Mouse (Mus musculus) testis, postnatal 10 days (tissue): Measurements from ENCODE around the gene Tns4.

ENCODE experiments used
- DNase-seq: peaks from one replicate; pipeline ENCODE4 v3.0.0; 2021; ENCODE audit warnings: low spot score

The Tns4 gene

DNA sequence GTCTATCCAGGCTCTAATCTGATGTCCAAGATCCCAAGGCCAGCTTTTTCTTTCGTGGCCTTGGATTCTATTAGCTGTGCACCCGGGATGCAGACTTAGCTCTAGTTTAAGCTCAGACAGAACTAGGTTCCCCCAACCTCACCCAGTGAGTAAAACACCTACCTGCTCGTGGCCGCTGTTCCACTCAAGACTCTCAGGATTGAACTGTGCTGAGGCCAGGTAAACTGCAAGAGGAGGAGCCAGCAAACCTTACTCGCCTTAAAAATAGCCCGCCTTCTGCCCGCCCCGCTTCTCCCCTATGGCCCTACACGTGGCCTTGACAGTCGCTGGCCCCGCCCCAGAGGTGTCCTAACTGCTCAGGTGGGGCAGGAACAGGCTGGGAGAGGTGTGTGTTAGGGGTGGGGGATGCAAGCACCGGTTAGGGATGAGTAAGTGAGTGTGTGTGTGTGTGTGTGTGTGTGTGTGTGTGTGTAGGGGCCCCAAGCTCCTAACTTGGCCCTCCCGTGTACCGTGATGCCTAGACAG, at the start of gene Tns4:
Gene Tns4 (minus strand): TSS at position 230 of the 525 bp plus-strand sequence.
- no peak for DNase-seq

DNA sequence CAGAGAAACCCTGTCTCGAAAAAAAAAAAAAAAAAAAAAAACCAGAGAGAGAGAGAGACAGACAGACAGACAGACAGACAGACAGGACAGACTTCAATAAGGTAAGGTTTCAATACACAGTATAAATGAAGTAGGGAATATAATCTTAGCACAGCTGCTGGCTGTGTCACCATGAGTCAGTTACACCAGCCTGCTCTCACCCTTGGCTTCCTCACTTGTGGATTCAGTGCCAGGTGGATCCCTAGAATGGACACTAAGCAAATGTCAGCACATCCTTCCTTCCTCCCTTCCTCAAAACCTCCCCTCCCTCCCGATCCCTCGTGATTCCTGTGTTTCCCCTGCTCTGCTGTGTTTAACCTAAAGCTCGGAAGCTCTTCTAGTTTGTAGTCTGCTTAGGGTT, 48.3 kb upstream of the Tns4 start:
- no peak for DNase-seq

GRCm38 (mm10) chr11:99136961-99137360, 47.9 kb upstream of the Tns4 start:
- no peak for DNase-seq

- DNase-seq: no peak
These were observed 47.3 kb upstream of the Tns4 start for GRCm38 (mm10) chr11:99136361-99136760.

GRCm38 (mm10) chr11:99135047-99135440, 45.9 kb upstream of the Tns4 start:
- no peak for DNase-seq

DNA sequence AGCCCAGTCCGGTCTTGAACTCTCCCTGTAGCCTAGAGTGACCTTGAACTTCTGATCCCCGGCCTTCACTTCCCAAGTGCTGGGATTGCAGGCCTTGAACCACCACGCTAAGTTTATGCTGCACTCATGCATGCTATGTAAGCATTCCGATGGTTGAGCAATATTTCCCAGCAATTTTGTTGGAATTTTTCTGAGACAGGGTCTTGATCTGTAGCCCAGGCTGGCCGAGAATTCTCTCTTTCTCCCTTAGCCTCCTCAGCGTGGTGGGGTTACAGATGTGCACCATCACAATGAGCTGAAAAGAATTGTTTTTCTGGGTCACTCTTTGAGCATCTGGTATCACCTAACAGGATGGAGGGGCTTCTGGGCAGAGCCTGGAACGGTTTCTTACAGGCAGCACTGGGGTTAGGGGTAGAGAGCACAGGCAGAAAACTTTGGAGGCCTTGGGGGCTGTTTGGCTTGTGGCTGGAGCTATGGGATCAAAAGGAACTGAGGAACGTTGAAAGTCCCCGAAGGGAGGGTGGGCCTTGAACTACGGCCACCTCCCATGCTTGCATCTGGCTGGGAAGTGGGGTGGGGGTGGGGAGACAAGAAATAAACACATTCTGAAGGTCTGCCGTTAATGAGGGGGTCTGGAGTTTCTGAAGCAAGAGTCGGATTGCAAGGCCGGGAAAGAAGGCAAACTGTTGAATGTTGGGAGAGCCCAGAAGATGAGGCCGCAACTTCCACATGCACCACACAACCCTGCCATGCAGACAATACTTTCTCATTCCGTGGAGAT, 45.4 kb upstream of the Tns4 start:
- no peak for DNase-seq

GRCm38 (mm10) chr11:99133285-99133897, 44.3 kb upstream of the Tns4 start:
- no peak for DNase-seq

GRCm38 (mm10) chr11:99132091-99132730, 43.1 kb upstream of the Tns4 start:
- no peak for DNase-seq

DNA sequence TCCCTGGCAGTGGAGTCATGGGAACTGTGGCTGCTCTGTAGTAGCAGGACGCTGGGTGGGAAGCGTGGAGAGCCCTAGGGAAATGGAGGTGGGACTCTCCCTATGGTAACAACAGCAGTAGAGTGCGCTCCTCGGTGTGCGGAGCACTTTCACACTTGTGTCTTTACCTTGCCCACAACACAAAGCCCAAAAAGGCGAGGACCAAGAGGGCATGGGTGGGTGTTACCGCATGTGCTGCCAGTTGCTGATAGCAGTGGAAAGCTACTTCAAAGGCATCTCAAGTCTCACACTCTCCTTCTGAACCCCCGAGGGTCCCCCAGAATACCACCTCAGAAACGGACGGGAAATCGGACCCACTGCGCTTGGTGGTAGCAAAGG, 42.3 kb upstream of the Tns4 start:
- DNase-seq: no peak

DNA sequence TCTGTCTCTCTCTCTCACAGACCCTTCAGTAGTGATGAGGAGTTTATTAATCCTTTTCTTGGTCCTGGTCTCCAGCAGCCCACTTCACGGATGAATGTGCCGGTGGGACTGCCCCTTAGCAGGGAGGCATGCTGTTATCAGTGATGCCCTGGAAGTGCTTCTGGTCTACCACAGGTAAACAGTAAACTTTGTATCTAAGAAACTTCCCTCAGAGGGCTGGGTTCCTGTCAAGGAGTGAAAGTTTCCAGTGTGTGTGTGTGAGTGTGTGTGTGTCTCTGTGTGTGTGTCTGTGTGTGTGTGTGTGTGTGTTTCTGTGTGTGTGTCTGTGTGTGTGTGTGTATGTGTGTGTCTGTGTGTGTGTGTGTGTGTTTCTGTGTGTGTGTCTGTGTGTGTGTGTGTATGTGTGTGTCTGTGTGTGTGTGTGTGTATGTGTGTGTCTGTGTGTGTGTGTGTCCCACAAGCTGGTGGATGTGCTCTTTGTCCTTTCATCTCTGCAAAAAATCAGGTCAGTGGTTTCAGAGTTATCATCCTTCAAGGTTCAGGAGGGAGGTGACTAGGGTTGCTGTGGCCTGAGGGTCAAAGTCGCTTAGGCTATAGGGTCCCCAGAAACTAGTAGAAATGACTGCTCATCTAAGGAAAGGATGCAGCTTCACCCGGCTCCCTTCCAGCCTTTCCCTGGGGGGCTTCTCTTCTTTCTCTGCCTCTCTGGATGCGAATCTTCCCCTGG, 41.8 kb upstream of the Tns4 start:
- no peak for DNase-seq

DNA sequence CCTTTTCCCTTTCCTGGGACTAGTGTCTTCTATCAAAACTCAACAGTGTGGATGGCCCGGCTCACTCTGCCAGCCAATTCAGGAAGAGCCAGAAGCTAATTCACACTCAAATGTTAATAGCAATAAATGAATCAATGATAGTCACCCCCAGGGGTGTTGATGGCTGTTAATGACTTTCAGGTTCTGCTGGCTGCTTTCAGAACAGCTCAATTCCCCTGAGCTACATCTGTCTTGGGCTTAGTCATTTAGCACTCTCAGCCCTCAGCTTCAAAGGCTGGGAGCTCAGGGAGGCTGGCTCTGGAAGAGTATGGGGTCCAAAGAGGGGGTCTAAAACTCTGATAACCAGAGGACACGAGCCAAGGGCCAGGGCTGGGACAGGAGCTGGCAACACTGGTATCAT, 40.2 kb upstream of the Tns4 start:
- no peak for DNase-seq

GRCm38 (mm10) chr11:99127785-99128682, 38.9 kb upstream of the Tns4 start:
- DNase-seq: no peak

GRCm38 (mm10) chr11:99126482-99127253, 37.6 kb upstream of the Tns4 start:
- no peak for DNase-seq

GRCm38 (mm10) chr11:99124635-99125029, 35.5 kb upstream of the Tns4 start:
- no peak for DNase-seq

DNA sequence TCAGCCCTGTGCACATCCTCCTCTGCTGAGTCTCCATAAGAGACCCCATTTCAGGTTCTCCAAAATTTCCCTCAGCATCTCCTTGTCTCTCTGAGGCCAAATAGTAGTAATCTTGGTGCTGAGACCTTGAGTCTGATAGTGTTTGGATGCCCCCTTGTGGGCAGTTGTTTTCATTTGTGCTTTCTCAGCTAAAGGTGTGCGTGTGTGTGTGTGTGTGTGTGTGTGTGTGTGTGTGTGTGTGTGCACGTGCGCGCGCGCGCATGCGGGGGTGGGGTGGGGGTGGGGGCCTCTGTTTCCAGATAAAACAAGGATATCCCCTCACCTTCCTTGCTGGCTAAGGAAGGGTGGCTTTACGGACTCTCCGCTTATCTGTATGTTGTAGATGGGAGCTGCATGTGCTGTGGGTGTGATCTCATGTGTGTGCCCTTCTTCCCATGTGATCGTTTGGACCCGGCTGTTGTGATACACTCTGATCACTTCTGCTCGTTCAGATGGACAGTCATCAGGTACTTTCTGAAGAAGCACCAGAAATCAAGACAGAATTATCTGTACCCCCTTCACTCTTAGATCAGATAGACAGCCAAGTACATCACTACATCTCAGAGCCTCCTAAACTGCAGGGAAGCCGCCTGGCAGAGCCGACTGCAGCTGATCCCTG, 35.0 kb upstream of the Tns4 start:
- DNase-seq: peak; percentile 72

- DNase-seq: no peak
These were observed 33.6 kb upstream of the Tns4 start for GRCm38 (mm10) chr11:99122703-99123102.

DNA sequence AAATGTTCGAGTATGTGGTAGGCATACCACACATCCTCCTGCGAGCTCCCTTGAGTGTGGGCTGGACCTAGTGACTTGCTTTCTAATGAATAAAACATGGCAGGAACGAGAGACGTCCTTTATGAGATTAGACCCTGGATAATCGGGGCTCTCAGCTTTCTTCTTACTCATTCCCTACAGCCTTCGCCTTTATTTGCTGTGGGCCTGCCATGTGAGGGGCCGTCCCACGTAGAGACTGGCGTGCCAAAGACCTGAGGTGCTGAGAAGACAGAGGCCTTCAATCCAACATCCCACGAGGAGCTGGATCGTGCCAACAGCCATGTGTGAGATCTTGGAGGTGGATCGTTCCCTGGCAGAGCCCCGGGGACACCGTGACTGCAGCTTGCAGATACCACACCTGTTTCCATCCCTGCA, 32.1 kb upstream of the Tns4 start:
- no peak for DNase-seq

DNA sequence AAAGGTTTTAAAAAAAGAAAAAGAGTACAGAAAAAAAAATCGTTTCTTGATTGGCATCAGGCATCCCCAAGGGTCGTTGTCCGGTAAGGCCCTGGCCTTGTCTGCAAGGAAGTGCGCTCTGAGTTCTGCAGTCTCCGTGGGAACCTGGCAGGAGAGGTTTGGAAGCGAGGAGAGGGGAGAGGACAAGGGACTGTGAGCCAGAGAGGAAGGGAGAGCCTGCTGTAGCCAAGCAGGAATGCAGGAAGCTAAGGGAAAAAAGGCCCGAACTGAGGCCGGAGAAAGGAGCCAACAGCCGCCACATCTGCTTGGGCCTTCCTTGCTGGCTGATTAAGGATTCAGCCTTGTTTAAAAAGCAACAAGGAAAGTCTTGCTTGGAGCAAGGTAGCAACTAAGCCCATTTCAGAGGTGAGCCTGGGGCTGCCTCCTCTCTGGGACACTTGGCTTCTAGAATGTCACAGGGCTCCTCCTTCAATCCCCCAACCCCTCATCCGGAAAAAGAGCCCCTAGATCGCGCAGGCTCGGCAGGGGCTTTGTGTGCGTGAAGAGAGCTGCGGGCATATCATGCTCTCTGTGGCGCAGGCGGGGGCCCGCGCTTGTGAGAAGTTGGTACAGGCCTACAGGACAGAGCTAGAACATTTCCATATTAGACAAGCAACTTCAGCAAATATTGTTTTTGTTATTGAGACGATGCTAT, 31.6 kb upstream of the Tns4 start:
- no peak for DNase-seq

- DNase-seq: no peak
These were observed 29.9 kb upstream of the Tns4 start for GRCm38 (mm10) chr11:99118963-99119362.
